Mouse (Mus musculus): ENCODE results near the gene Epb41l4b. TPM values are rescaled to one million over a fixed set of nuclear protein-coding genes. Genes with fewer than 3 reads are reported as not detected.

The Epb41l4b gene
- total and polyA plus RNA-seq, 3 experiments = 0.93 to 4.9 (median 2.0) TPM

- H3K4me3 ChIP-seq (replicated peaks in 1 of 3; ENCODE audit: low read depth in 2 of 3, low read length in 2 of 3, poor library complexity in 1 of 3) = no peak overlapping the region
- TF ChIP-seq JUN (IDR thresholded peaks at IDR 0.05; ENCODE audit: insufficient read depth, low read depth, low read length) (no peak), KAT2A (IDR thresholded peaks at IDR 0.05; ENCODE audit: insufficient replicate concordance, low read length) (no peak), MAFK (IDR thresholded peaks at IDR 0.05; ENCODE audit: insufficient replicate concordance, low read length) (no peak), MAZ (IDR thresholded peaks at IDR 0.05; ENCODE audit: low read depth, low read length) (no peak), NELFE (IDR thresholded peaks at IDR 0.05; ENCODE audit: low read depth, low read length) (no peak), PAX5 (IDR thresholded peaks at IDR 0.05; ENCODE audit: low read length) (no peak), EP300 (IDR thresholded peaks at IDR 0.05; ENCODE audit: low read length) (no peak), TBP (conservative IDR thresholded peaks at IDR 0.05; ENCODE audit: low read depth, low read length) (no peak), UBTF (IDR thresholded peaks at IDR 0.05; ENCODE audit: low read depth, low read length) (no peak), USF1 (IDR thresholded peaks at IDR 0.05; ENCODE audit: low read depth, low read length) (no peak), SMC3 (IDR thresholded peaks at IDR 0.05; ENCODE audit: low read depth, low read length) (no peak), JUND (conservative IDR thresholded peaks at IDR 0.05; ENCODE audit: low read depth, low read length) (no peak), NRF1 (IDR thresholded peaks at IDR 0.05; ENCODE audit: low read depth, low read length) (no peak), ZKSCAN1 (IDR thresholded peaks at IDR 0.05; ENCODE audit: borderline replicate concordance, low read depth, low read length) (no peak), ELF1 (IDR thresholded peaks at IDR 0.05; ENCODE audit: low read depth, low read length) (no peak), ZNF384 (IDR thresholded peaks at IDR 0.05; ENCODE audit: low read depth, low read length) (no peak), MAX (IDR thresholded peaks at IDR 0.05; ENCODE audit: low read length) (no peak), BHLHE40 (IDR thresholded peaks at IDR 0.05; ENCODE audit: low read depth, low read length) (no peak)
- H3K27me3 ChIP-seq (replicated peaks) = peaks cover 9% of the 10 kb centered on the region
- DNase-seq (ENCODE audit: extremely low read depth) = no peak
- H3K27ac ChIP-seq (ENCODE audit: insufficient read depth, low read depth) = no peak overlapping the region
- dilution Hi-C loops (cut with MboI; ENCODE audit: extremely low pct_ligation_motif_present, extremely low pct_unique_long_range_greater_than_20kb, low sequenced_read_pairs) = no loop called here
- H3K9me3 ChIP-seq (replicated peaks; ENCODE audit: low read length) = no peaks in the 10 kb centered on the region
- H3K79me2 ChIP-seq (replicated peaks; ENCODE audit: control insufficient read depth, extremely low read depth, insufficient read depth, poor library complexity, severe bottlenecking) = no peaks in the 10 kb centered on the region
- in situ Hi-C loops (cut with MboI; ENCODE audit: low pct_ligation_motif_present, low pct_unique_long_range_greater_than_20kb, low sequenced_read_pairs) = no loop called here
- no peak overlapping the region for H3K4me2 ChIP-seq (ENCODE audit: insufficient read depth, low read depth, poor library complexity, severe bottlenecking)
- H3K4me1 ChIP-seq (ENCODE audit: control insufficient read depth in 1 of 2, insufficient read depth in 2 of 2) = no peaks in the 10 kb centered on the region
- no peak overlapping the region for H3K9ac ChIP-seq (ENCODE audit: insufficient read depth, low read depth)
- H3K36me3 ChIP-seq (replicated peaks in 1 of 2; ENCODE audit: control insufficient read depth in 1 of 2, insufficient read depth in 1 of 2, low read length in 1 of 2) = no peaks in the 10 kb centered on the region
Measured at GRCm38 (mm10) chr4:57007717-57008116, 135.5 kb downstream of the Epb41l4b start.

GRCm38 (mm10) chr4:57005011-57005410, 138.2 kb downstream of the Epb41l4b start:
- Histone ChIP-seq H3K4me2 (ENCODE audit: insufficient read depth, low read depth, poor library complexity, severe bottlenecking) (no peak overlapping the region), H3K36me3 (replicated peaks in 1 of 2; ENCODE audit: control insufficient read depth in 1 of 2, insufficient read depth in 1 of 2, low read length in 1 of 2) (no peaks in the 10 kb centered on the region), H3K79me2 (replicated peaks; ENCODE audit: control insufficient read depth, extremely low read depth, insufficient read depth, poor library complexity, severe bottlenecking) (no peaks in the 10 kb centered on the region), H3K9ac (ENCODE audit: insufficient read depth, low read depth) (no peak overlapping the region), H3K4me1 (ENCODE audit: control insufficient read depth in 1 of 2, insufficient read depth in 2 of 2) (peaks cover 0 to 4% of the 10 kb centered on the region in 2 experiments; a peak in 2 of 4 replicates), H3K9me3 (replicated peaks; ENCODE audit: low read length) (no peaks in the 10 kb centered on the region), H3K4me3 (replicated peaks in 1 of 3; ENCODE audit: low read depth in 2 of 3, low read length in 2 of 3, poor library complexity in 1 of 3) (no peak overlapping the region), H3K27me3 (replicated peaks) (no peaks in the 10 kb centered on the region), H3K27ac (ENCODE audit: insufficient read depth, low read depth) (no peak overlapping the region)
- in situ Hi-C loops (cut with MboI; ENCODE audit: low pct_ligation_motif_present, low pct_unique_long_range_greater_than_20kb, low sequenced_read_pairs) (no loop called here), dilution Hi-C loops (cut with MboI; ENCODE audit: extremely low pct_ligation_motif_present, extremely low pct_unique_long_range_greater_than_20kb, low sequenced_read_pairs) (no loop called here)
- no peak for DNase-seq (ENCODE audit: extremely low read depth)
- no peak for TF ChIP-seq MXI1 (IDR thresholded peaks at IDR 0.05; ENCODE audit: low read depth, low read length)
- no peak for TF ChIP-seq NELFE (IDR thresholded peaks at IDR 0.05; ENCODE audit: low read depth, low read length)
- no peak for TF ChIP-seq ZMIZ1 (IDR thresholded peaks at IDR 0.05; ENCODE audit: low read depth, low read length)
- TF ChIP-seq TCF12 (IDR thresholded peaks at IDR 0.05; ENCODE audit: low read depth, low read length) = no peak
- no peak for TF ChIP-seq TBP (conservative IDR thresholded peaks at IDR 0.05; ENCODE audit: low read depth, low read length)
- TF ChIP-seq ZC3H11A (IDR thresholded peaks at IDR 0.05; ENCODE audit: low read depth, low read length) = no peak
- TF ChIP-seq POLR2A (IDR thresholded peaks at IDR 0.05; ENCODE audit: low read depth, low read length) = no peak
- TF ChIP-seq E2F4 (IDR thresholded peaks at IDR 0.05; ENCODE audit: insufficient replicate concordance, low read depth, low read length) = no peak
- no peak for TF ChIP-seq GABPA (IDR thresholded peaks at IDR 0.05; ENCODE audit: insufficient replicate concordance, low read depth, low read length)
- no peak for TF ChIP-seq MAFK (IDR thresholded peaks at IDR 0.05; ENCODE audit: insufficient replicate concordance, low read length)
- TF ChIP-seq USF1 (IDR thresholded peaks at IDR 0.05; ENCODE audit: low read depth, low read length) = no peak
- TF ChIP-seq SIN3A (IDR thresholded peaks at IDR 0.05; ENCODE audit: low read length) = no peak
- no peak for TF ChIP-seq JUND (conservative IDR thresholded peaks at IDR 0.05; ENCODE audit: low read depth, low read length)
- TF ChIP-seq MAX (IDR thresholded peaks at IDR 0.05; ENCODE audit: low read length) = no peak
- TF ChIP-seq MAZ (IDR thresholded peaks at IDR 0.05; ENCODE audit: low read depth, low read length) = no peak
- no peak for TF ChIP-seq RAD21 (IDR thresholded peaks at IDR 0.05; ENCODE audit: low read depth, low read length)
- TF ChIP-seq IRF4 (IDR thresholded peaks at IDR 0.05; ENCODE audit: low read depth, low read length) = no peak

All from CH12.LX (cell line).